ENCODE assay signal across 8 mouse cellular contexts in the genomic region with DNA sequence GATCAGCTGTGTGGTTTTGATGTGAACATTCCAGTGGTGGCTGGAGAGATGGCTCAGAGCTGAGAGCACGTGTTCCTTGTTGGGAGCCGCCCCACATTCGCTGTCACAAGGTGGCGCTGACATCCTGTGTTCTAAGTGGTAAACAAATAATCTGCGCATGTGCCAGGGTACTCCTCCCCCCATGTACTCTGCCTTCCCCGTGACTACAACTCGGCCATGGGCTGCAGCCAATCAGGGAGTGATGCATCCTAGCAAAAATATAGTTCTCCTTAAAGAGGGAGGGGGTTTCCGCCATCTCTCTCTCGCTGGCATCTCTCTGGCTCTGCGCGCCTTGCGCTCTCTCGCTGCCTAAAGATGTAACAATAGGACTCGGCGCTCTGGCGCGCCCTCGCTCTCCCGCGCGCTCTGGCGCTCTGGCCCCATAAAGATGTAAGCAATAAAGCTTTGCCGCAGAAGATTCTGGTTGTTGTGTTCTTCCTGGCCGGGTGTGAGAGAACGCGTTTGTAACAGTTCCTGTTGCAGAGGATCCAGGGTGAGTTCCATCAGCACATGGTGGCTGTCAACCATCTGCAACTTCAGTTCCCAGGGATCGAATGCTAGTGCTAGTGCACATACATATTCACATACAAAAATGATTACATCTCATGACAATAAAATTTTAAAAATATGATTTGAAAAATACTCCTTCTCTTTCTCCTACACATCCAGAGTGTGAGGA. TPM values are rescaled to one million over a fixed set of nuclear protein-coding genes. Genes with fewer than 3 reads are reported as not detected.
DNase-seq lines count a peak whose midpoint lies in the region; ATAC-seq and TF ChIP-seq lines count a peak whose summit lies in the region.
"Not testable (repeated sequence)": the region's sequence is repeated elsewhere in the genome, so short reads cannot be mapped to it uniquely, and the experiment has no call there.

No protein-coding gene starts in this region.

- peak overlapping the region; percentile 65 for H3K4me2 ChIP-seq in hindbrain, embryonic 14.5 days (replicated peaks)
- peak overlapping the region; percentile 58 for H3K4me2 ChIP-seq in lung, embryonic 16.5 days (ENCODE audit: low read depth, low read length)

- not testable (repeated sequence) for H3K36me3 ChIP-seq in hindbrain, embryonic 14.5 days (replicated peaks; ENCODE audit: control insufficient read depth, insufficient read depth); lung, embryonic 16.5 days (ENCODE audit: control insufficient read depth, insufficient read depth, low read length)

- intact Hi-C loops in gastrocnemius, adult 2 months (cut with DNase I) = not testable (repeated sequence)

- H3K4me1 ChIP-seq in hindbrain, embryonic 14.5 days (replicated peaks; ENCODE audit: control insufficient read depth, insufficient read depth, low read length) = not testable (repeated sequence)
- H3K4me1 ChIP-seq in lung, embryonic 16.5 days (replicated peaks; ENCODE audit: control insufficient read depth, insufficient read depth, low read length) = peaks cover 23% of the 10 kb centered on the region

- peak overlapping the region; percentile 81 for H3K4me3 ChIP-seq in gastrocnemius, adult 2 months
- peak overlapping the region; percentile 45 for H3K4me3 ChIP-seq in hindbrain, embryonic 14.5 days (replicated peaks; ENCODE audit: low read length)
- H3K4me3 ChIP-seq in lung, embryonic 16.5 days (ENCODE audit: low read length) = peak overlapping the region; percentile 48

- H3K27me3 ChIP-seq in hindbrain, embryonic 14.5 days (ENCODE audit: control insufficient read depth, insufficient read depth, low read length) = peaks cover 39% of the 10 kb centered on the region
- peaks cover 31% of the 10 kb centered on the region for H3K27me3 ChIP-seq in lung, embryonic 16.5 days (ENCODE audit: control insufficient read depth, insufficient read depth, low read depth, low read length)

- peak; percentile 76 for ATAC-seq in common myeloid progenitor, adult 5-6 weeks (replicated peaks; ENCODE audit: low read depth, poor library complexity, severe bottlenecking)
- peak; percentile 96 for ATAC-seq in hindbrain, embryonic 14.5 days (ENCODE audit: low FRiP score)
- ATAC-seq in lung, embryonic 16.5 days (ENCODE audit: low read depth) = peak; percentile 94

- peak overlapping the region; percentile 67 for H3K9ac ChIP-seq in hindbrain, embryonic 14.5 days
- peak overlapping the region; percentile 53 for H3K9ac ChIP-seq in lung, embryonic 16.5 days (ENCODE audit: low read length)

- peak; percentile 44; the same call in 1 of the 2 replicates for TF ChIP-seq CTCF in gastrocnemius, adult 2 months (IDR thresholded peaks at IDR 0.05)

- DNase-seq in T-cell, adult 2 months (ENCODE audit: low spot score) = peak; percentile 94
- DNase-seq in gastrocnemius, adult 2 months = peak; percentile 91
- DNase-seq in hindbrain, embryonic 14.5 days (ENCODE audit: low spot score) = peak; percentile 93
- DNase-seq in layer of hippocampus, postnatal 14 days (ENCODE audit: low spot score in 2 of 2) = peak; percentile 81 to 90
- peak; percentile 52 for DNase-seq in ovary, postnatal 14 days (ENCODE audit: low spot score)
- DNase-seq in thymus, postnatal 0 days (ENCODE audit: low spot score) = peak; percentile 97

- WGBS in hindbrain, embryonic 14.5 days = under 1% methylated on average over 27 of the region's 27 CpGs
- WGBS in lung, embryonic 16.5 days = under 1% methylated on average over 27 of the region's 27 CpGs

- H3K9me3 ChIP-seq in hindbrain, embryonic 14.5 days (ENCODE audit: control insufficient read depth, low read length); lung, embryonic 16.5 days (ENCODE audit: control insufficient read depth, low read length): not testable (repeated sequence)

- H3K27ac ChIP-seq in gastrocnemius, adult 2 months = peak overlapping the region; percentile 90
- peak overlapping the region; percentile 95 for H3K27ac ChIP-seq in hindbrain, embryonic 14.5 days
- H3K27ac ChIP-seq in lung, embryonic 16.5 days (ENCODE audit: low read length) = peak overlapping the region; percentile 70

RNA-seq across cellular contexts. Expression of gene H2-K1, which starts 18.8 kb away (rescaled TPM):
- 983 and 1,076 TPM in 2 replicates for total RNA-seq in common myeloid progenitor, adult 5-6 weeks (2017)
- total RNA-seq in gastrocnemius, adult 2 months (2021) = 10 to 100 TPM; 28.2 to 41.1 TPM
- polyA plus RNA-seq in hindbrain, embryonic 14.5 days (2014; fragmentation: Nextera tagmentation; extraction: Ambion mirVana) = 12.5 and 16.5 TPM in 2 replicates
- total RNA-seq in layer of hippocampus, postnatal 14 days (2021) = 10 to 100 TPM; 14.4 to 15.9 TPM
- polyA plus RNA-seq in lung, embryonic 16.5 days (2015; fragmentation: Nextera tagmentation; extraction: Ambion mirVana) = 55.5 and 83.8 TPM in 2 replicates
- 528 and 569 TPM in 2 replicates for polyA plus RNA-seq in thymus, postnatal 0 days (2015; fragmentation: Nextera tagmentation; extraction: Ambion mirVana)

RNA-seq across cellular contexts. Expression of gene Rps18, which starts 25.6 kb away (rescaled TPM):
- 1,549 and 1,746 TPM in 2 replicates for total RNA-seq in common myeloid progenitor, adult 5-6 weeks (2017)
- 100 to 1,000 TPM; 364 to 443 TPM for total RNA-seq in gastrocnemius, adult 2 months (2021)
- polyA plus RNA-seq in hindbrain, embryonic 14.5 days (2014; fragmentation: Nextera tagmentation; extraction: Ambion mirVana) = 804 and 966 TPM in 2 replicates
- total RNA-seq in layer of hippocampus, postnatal 14 days (2021) = 100 to 1,000 TPM; 356 to 380 TPM
- 1,739 and 1,825 TPM in 2 replicates for polyA plus RNA-seq in lung, embryonic 16.5 days (2015; fragmentation: Nextera tagmentation; extraction: Ambion mirVana)
- 2,265 and 2,338 TPM in 2 replicates for polyA plus RNA-seq in thymus, postnatal 0 days (2015; fragmentation: Nextera tagmentation; extraction: Ambion mirVana)

RNA-seq across cellular contexts. Expression of gene Vps52, which starts 25.7 kb away (rescaled TPM):
- total RNA-seq in common myeloid progenitor, adult 5-6 weeks (2017) = 13.0 and 16.4 TPM in 2 replicates
- total RNA-seq in gastrocnemius, adult 2 months (2021) = 10 to 100 TPM; 31.7 to 33.4 TPM
- 56.0 and 56.6 TPM in 2 replicates for polyA plus RNA-seq in hindbrain, embryonic 14.5 days (2014; fragmentation: Nextera tagmentation; extraction: Ambion mirVana)
- total RNA-seq in layer of hippocampus, postnatal 14 days (2021) = 10 to 100 TPM; 78.5 to 84.4 TPM
- 49.4 and 50.5 TPM in 2 replicates for polyA plus RNA-seq in lung, embryonic 16.5 days (2015; fragmentation: Nextera tagmentation; extraction: Ambion mirVana)
- 43.6 and 46.1 TPM in 2 replicates for polyA plus RNA-seq in thymus, postnatal 0 days (2015; fragmentation: Nextera tagmentation; extraction: Ambion mirVana)

RNA-seq across cellular contexts. Expression of gene B3galt4, which starts 30.1 kb away (rescaled TPM):
- 2.6 and 2.7 TPM in 2 replicates for total RNA-seq in common myeloid progenitor, adult 5-6 weeks (2017)
- total RNA-seq in gastrocnemius, adult 2 months (2021) = 1 to 10 TPM; 1.3 to 1.4 TPM
- 7.8 and 9.2 TPM in 2 replicates for polyA plus RNA-seq in hindbrain, embryonic 14.5 days (2014; fragmentation: Nextera tagmentation; extraction: Ambion mirVana)
- total RNA-seq in layer of hippocampus, postnatal 14 days (2021) = 1 to 10 TPM; 5.4 to 6.8 TPM
- 5.5 and 5.6 TPM in 2 replicates for polyA plus RNA-seq in lung, embryonic 16.5 days (2015; fragmentation: Nextera tagmentation; extraction: Ambion mirVana)
- 13.3 and 15.8 TPM in 2 replicates for polyA plus RNA-seq in thymus, postnatal 0 days (2015; fragmentation: Nextera tagmentation; extraction: Ambion mirVana)

RNA-seq across cellular contexts. Expression of gene Wdr46, which starts 40.9 kb away (rescaled TPM):
- 50.0 and 62.5 TPM in 2 replicates for total RNA-seq in common myeloid progenitor, adult 5-6 weeks (2017)
- 1 to 10 TPM; 8.6 to 8.8 TPM for total RNA-seq in gastrocnemius, adult 2 months (2021)
- 15.6 and 19.5 TPM in 2 replicates for polyA plus RNA-seq in hindbrain, embryonic 14.5 days (2014; fragmentation: Nextera tagmentation; extraction: Ambion mirVana)
- total RNA-seq in layer of hippocampus, postnatal 14 days (2021) = 10 to 100 TPM; 17.5 to 18.5 TPM
- polyA plus RNA-seq in lung, embryonic 16.5 days (2015; fragmentation: Nextera tagmentation; extraction: Ambion mirVana) = 20.2 and 20.6 TPM in 2 replicates
- 20.6 and 25.5 TPM in 2 replicates for polyA plus RNA-seq in thymus, postnatal 0 days (2015; fragmentation: Nextera tagmentation; extraction: Ambion mirVana)

Comparison
In these comparisons a context has a peak if more than half of its experiments do, and no peak if none do; other contexts are left out.
1. Peak in every context shown above with its lines: DNase-seq, ATAC-seq, H3K4me3 ChIP-seq and H3K27ac ChIP-seq.
2. RNA of gene H2-K1, which starts 18.8 kb away (total RNA-seq): 983 to 1,076 TPM in common myeloid progenitor, adult 5-6 weeks; 28.2 to 41.1 TPM in gastrocnemius, adult 2 months and 14.4 to 15.9 TPM in layer of hippocampus, postnatal 14 days; every median in the first group is over 10 times any median in the second.